Mouse (Mus musculus) kidney, postnatal 36 days (tissue): ENCODE measurements around the gene Qk.

Experiments used
- DNase-seq, 2 experiments: peaks; one replicate each; pipeline ENCODE4 v3.0.0; 2021 to 2022; ENCODE audit warnings: mixed read lengths in 2 of 2

The Qk gene

GRCm38 (mm10) chr17:10319685-10320455, at the start of gene Qk:
TSS of gene Qk (minus strand) at chr17:10319854.
- DNase-seq, result peak; percentile 92 to 95

GRCm38 (mm10) chr17:10367044-10367443, 47.4 kb upstream of the Qk start:
- peak in 1 of 2 experiments; percentile 35 for DNase-seq

GRCm38 (mm10) chr17:10366577-10366976, 46.9 kb upstream of the Qk start:
- DNase-seq, result no peak

GRCm38 (mm10) chr17:10365501-10366482, 46.1 kb upstream of the Qk start:
- no peak for DNase-seq

GRCm38 (mm10) chr17:10363151-10363550, 43.5 kb upstream of the Qk start:
- no peak for DNase-seq

- no peak for DNase-seq
Measured at GRCm38 (mm10) chr17:10361882-10362291, 42.2 kb upstream of the Qk start.

GRCm38 (mm10) chr17:10360738-10361137, 41.1 kb upstream of the Qk start:
- peak in 1 of 2 experiments; percentile 7 for DNase-seq

- peak; percentile 8 to 22 for DNase-seq
Measured at GRCm38 (mm10) chr17:10359466-10359865, 39.8 kb upstream of the Qk start.

- no peak for DNase-seq
Measured at GRCm38 (mm10) chr17:10357348-10357747, 37.7 kb upstream of the Qk start.

GRCm38 (mm10) chr17:10356294-10356693, 36.6 kb upstream of the Qk start:
- DNase-seq, result peak; percentile 8 to 16

GRCm38 (mm10) chr17:10355746-10356145, 36.1 kb upstream of the Qk start:
- DNase-seq, result peak in 1 of 2 experiments; percentile 16

- DNase-seq, result peak; percentile 64 to 82
Measured at GRCm38 (mm10) chr17:10338286-10338685, 18.6 kb upstream of the Qk start.

GRCm38 (mm10) chr17:10336558-10336957, 16.9 kb upstream of the Qk start:
- DNase-seq, result no peak

- DNase-seq, result peak in 1 of 2 experiments; percentile 42
Measured at GRCm38 (mm10) chr17:10335809-10336499, 16.3 kb upstream of the Qk start.

GRCm38 (mm10) chr17:10334957-10335690, 15.5 kb upstream of the Qk start:
- peak; percentile 82 to 86 for DNase-seq

- no peak for DNase-seq
Measured at GRCm38 (mm10) chr17:10334481-10334880, 14.8 kb upstream of the Qk start.

GRCm38 (mm10) chr17:10333321-10333720, 13.7 kb upstream of the Qk start:
- no peak for DNase-seq

- DNase-seq, result no peak
Measured at GRCm38 (mm10) chr17:10332127-10332526, 12.5 kb upstream of the Qk start.

GRCm38 (mm10) chr17:10329461-10329860, 9.8 kb upstream of the Qk start:
- no peak for DNase-seq

- no peak for DNase-seq
Measured at GRCm38 (mm10) chr17:10328544-10329100, 9.0 kb upstream of the Qk start.

GRCm38 (mm10) chr17:10327584-10328210, 8.0 kb upstream of the Qk start:
- DNase-seq, result no peak
